Mouse (Mus musculus) E14TG2a.4 (cell line): ENCODE data around the gene Ryr1.
A peak's percentile ranks its signal among the peaks of the same experiment; 100 is the strongest.

ENCODE experiments used
- H3K27me3 ChIP-seq: 2 replicates; pipeline ENCODE4 v1.6.1; 2014; ENCODE audit warnings: low read length, control low read depth; ENCODE audit not compliant: insufficient read depth
- H3K36me3 ChIP-seq: 2 replicates; pipeline ENCODE4 v1.6.1; 2014; ENCODE audit warnings: low read length, control low read depth; ENCODE audit not compliant: insufficient read depth
- H3K4me1 ChIP-seq: replicated peaks from 2 replicates; pipeline ENCODE4 v1.6.1; 2014; ENCODE audit warnings: low read depth, low read length, control low read depth
- H3K4me3 ChIP-seq: replicated peaks from 2 replicates; pipeline ENCODE4 v1.5.1; 2014; ENCODE audit warnings: mild to moderate bottlenecking, low read length
- H3K9me3 ChIP-seq: 2 replicates; pipeline ENCODE4 v1.6.1; 2014; ENCODE audit warnings: low read length, control low read depth
- CTCF ChIP-seq: conservative IDR thresholded peaks from 2 replicates; pipeline ENCODE4 v1.5.1; 2014; ENCODE audit warnings: low read length
- NANOG ChIP-seq: IDR thresholded peaks from 2 replicates; pipeline ENCODE4 v1.6.1; 2014; ENCODE audit warnings: borderline replicate concordance, low read length, mixed read lengths
- POU5F1 ChIP-seq: IDR thresholded peaks from 2 replicates; pipeline ENCODE4 v1.6.1; 2014; ENCODE audit warnings: low read length, borderline replicate concordance

Ryr1 gene

GRCm38 (mm10) chr7:29014984-29015383, 110.0 kb downstream of the Ryr1 start:
- no peak overlapping the region for H3K4me3 ChIP-seq

GRCm38 (mm10) chr7:29008714-29009113, 116.3 kb downstream of the Ryr1 start:
- Histone ChIP-seq H3K27me3 (no peaks in the 10 kb centered on the region), H3K9me3 (peaks cover 3% of the 10 kb centered on the region; the same call in 1 of the 2 replicates), H3K36me3 (no peaks in the 10 kb centered on the region), H3K4me1 (peaks cover 27% of the 10 kb centered on the region), H3K4me3 (no peak overlapping the region)
- TF ChIP-seq CTCF (no peak), NANOG (no peak), POU5F1 (no peak)

More at GRCm38 (mm10) chr7:29014984-29015383, 110.0 kb downstream of the Ryr1 start:
- Histone ChIP-seq H3K36me3 (no peaks in the 10 kb centered on the region), H3K4me1 (peaks cover 47% of the 10 kb centered on the region), H3K9me3 (peaks cover 9% of the 10 kb centered on the region), H3K27me3 (peaks cover 25% of the 10 kb centered on the region)
- TF ChIP-seq POU5F1 (no peak), CTCF (peak; percentile 85), NANOG (no peak)

GRCm38 (mm10) chr7:29008171-29008570, 116.8 kb downstream of the Ryr1 start:
- H3K36me3 ChIP-seq = peaks cover 4% of the 10 kb centered on the region; the same call in 1 of the 2 replicates
- TF ChIP-seq NANOG (no peak), POU5F1 (no peak), CTCF (no peak)
- H3K4me1 ChIP-seq = peaks cover 26% of the 10 kb centered on the region
- no peaks in the 10 kb centered on the region for H3K27me3 ChIP-seq
- no peak overlapping the region for H3K4me3 ChIP-seq
- H3K9me3 ChIP-seq = peaks cover 3% of the 10 kb centered on the region; the same call in 1 of the 2 replicates

GRCm38 (mm10) chr7:29007224-29008101, 117.5 kb downstream of the Ryr1 start:
- peaks cover 3% of the 10 kb centered on the region; the same call in 1 of the 2 replicates for H3K9me3 ChIP-seq
- no peak overlapping the region for H3K4me3 ChIP-seq
- H3K27me3 ChIP-seq = no peaks in the 10 kb centered on the region
- TF ChIP-seq CTCF = no peak
- no peak for TF ChIP-seq NANOG
- no peak for TF ChIP-seq POU5F1
- H3K4me1 ChIP-seq = peaks cover 26% of the 10 kb centered on the region
- H3K36me3 ChIP-seq = peaks cover 11% of the 10 kb centered on the region

GRCm38 (mm10) chr7:29000651-29001605, 124.1 kb downstream of the Ryr1 start:
- TF ChIP-seq NANOG = no peak
- Histone ChIP-seq H3K27me3 (peaks cover 11% of the 10 kb centered on the region; the same call in 1 of the 2 replicates), H3K9me3 (peaks cover 3% of the 10 kb centered on the region; the same call in 1 of the 2 replicates), H3K36me3 (peaks cover 21% of the 10 kb centered on the region), H3K4me3 (peak overlapping the region; percentile 79), H3K4me1 (peaks cover 39% of the 10 kb centered on the region)

- TF ChIP-seq CTCF = no peak
- no peak for TF ChIP-seq POU5F1
- TF ChIP-seq NANOG = no peak
- Histone ChIP-seq H3K9me3 (no peaks in the 10 kb centered on the region), H3K36me3 (peaks cover 26% of the 10 kb centered on the region), H3K27me3 (0 out of 2 replicates have a peak, but pooled peaks cover 2% of the 10 kb centered on the region), H3K4me1 (peaks cover 50% of the 10 kb centered on the region), H3K4me3 (no peak overlapping the region)
These were observed 131.6 kb downstream of the Ryr1 start for GRCm38 (mm10) chr7:28993402-28993801.

- Histone ChIP-seq H3K4me1 (peaks cover 50% of the 10 kb centered on the region), H3K27me3 (no peaks in the 10 kb centered on the region), H3K36me3 (peaks cover 30% of the 10 kb centered on the region), H3K4me3 (no peak overlapping the region), H3K9me3 (no peaks in the 10 kb centered on the region)
- TF ChIP-seq CTCF (no peak), POU5F1 (no peak), NANOG (no peak)
These were observed 132.0 kb downstream of the Ryr1 start for GRCm38 (mm10) chr7:28992997-28993396.

- Histone ChIP-seq H3K9me3 (no peaks in the 10 kb centered on the region), H3K4me3 (0 out of 2 replicates have a peak overlapping the region, but pooled peaks have one; percentile 75), H3K27me3 (no peaks in the 10 kb centered on the region), H3K36me3 (peaks cover 41% of the 10 kb centered on the region), H3K4me1 (peaks cover 50% of the 10 kb centered on the region)
- TF ChIP-seq CTCF = peak; percentile 96
- no peak for TF ChIP-seq NANOG
- no peak for TF ChIP-seq POU5F1
These were observed 133.4 kb downstream of the Ryr1 start for GRCm38 (mm10) chr7:28991616-28992015.
